ENCODE assay signal across 9 mouse cellular contexts in the genomic region with DNA sequence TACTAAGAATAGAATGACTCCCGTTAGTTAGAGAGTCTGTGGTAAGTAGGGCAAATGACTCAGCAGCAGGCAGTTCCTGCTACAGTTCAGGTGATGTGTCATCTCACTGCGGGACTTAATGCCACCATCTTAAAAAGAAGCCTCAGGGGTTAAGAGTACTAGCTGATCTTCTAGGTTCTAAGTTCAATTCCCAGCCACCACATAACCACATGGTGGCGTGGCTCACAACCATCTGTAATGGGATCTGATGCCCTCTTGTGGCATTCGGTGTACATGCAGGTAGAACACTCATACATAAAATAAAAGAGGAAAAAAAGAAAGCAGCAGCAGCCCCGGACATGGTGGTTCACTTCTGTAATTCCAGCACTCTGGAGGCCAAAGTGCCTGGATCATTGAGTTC. TPM values are rescaled to one million over a fixed set of nuclear protein-coding genes. Genes with fewer than 3 reads are reported as not detected.
A peak's percentile ranks its signal among the peaks of the same experiment; 100 is the strongest.
DNase-seq lines count a peak whose midpoint lies in the region; ATAC-seq and TF ChIP-seq lines count a peak whose summit lies in the region.
"Had no signal": no experiment of that assay in that cellular context is flagged by ENCODE, and none has a peak within 500 bp of the region (broad histone marks: within the 10 kb centered on the region; RNA-seq: fewer than 3 reads in every experiment).

No protein-coding gene starts in this region.

- no peak overlapping the region for H3K9ac ChIP-seq in midbrain, embryonic 11.5 days (ENCODE audit: low read length)
- H3K9ac ChIP-seq in midbrain, embryonic 13.5 days (replicated peaks) = no peak overlapping the region

- peak; percentile 40 to 77 for DNase-seq in adrenal gland, adult (ENCODE audit: inconsistent age in 2 of 2, low spot score in 1 of 2)
- no peak for DNase-seq in adrenal gland, postnatal 25 days
- DNase-seq in midbrain, embryonic 11.5 days (ENCODE audit: low spot score, missing footprints) = peak; percentile 92
- peak; percentile 43 for DNase-seq in cerebellum, adult 9-10 months
- DNase-seq in induced T-regulatory cell, adult 2 months (ENCODE audit: low read depth) = peak; percentile 90
- DNase-seq in lung, adult 18-20 months = peak; percentile 33 to 55

- H3K4me2 ChIP-seq in midbrain, embryonic 11.5 days = no peak overlapping the region
- H3K4me2 ChIP-seq in midbrain, embryonic 13.5 days (replicated peaks) = no peak overlapping the region

- peak; percentile 59; the same call in 1 of the 2 replicates for TF ChIP-seq CTCF in small intestine, adult 2 months (IDR thresholded peaks at IDR 0.05; ENCODE audit: extremely low read depth, insufficient read length, insufficient replicate concordance, low read depth, low read length)

- no peaks in the 10 kb centered on the region for H3K4me1 ChIP-seq in midbrain, embryonic 11.5 days (ENCODE audit: control insufficient read depth, insufficient read depth, low read length)
- no peaks in the 10 kb centered on the region for H3K4me1 ChIP-seq in midbrain, embryonic 13.5 days (replicated peaks)
- H3K4me1 ChIP-seq in small intestine, adult 2 months (ENCODE audit: control insufficient read depth, insufficient read depth, insufficient read length, low read length) = no peaks in the 10 kb centered on the region

- H3K27ac ChIP-seq in midbrain, embryonic 11.5 days (ENCODE audit: low read depth, low read length) = no peak overlapping the region
- no peak overlapping the region for H3K27ac ChIP-seq in midbrain, embryonic 13.5 days
- no peak overlapping the region for H3K27ac ChIP-seq in small intestine, adult 2 months (ENCODE audit: insufficient read depth, low read depth, low read length)

- peaks cover 23% of the 10 kb centered on the region for H3K36me3 ChIP-seq in midbrain, embryonic 11.5 days (ENCODE audit: control insufficient read depth, insufficient read depth, low read length)
- peaks cover 78% of the 10 kb centered on the region for H3K36me3 ChIP-seq in midbrain, embryonic 13.5 days
- peaks cover 66% of the 10 kb centered on the region for H3K36me3 ChIP-seq in small intestine, adult 2 months (ENCODE audit: control insufficient read depth, insufficient read depth, low read length)

- no peak for ATAC-seq in midbrain, embryonic 11.5 days (ENCODE audit: low FRiP score)
- ATAC-seq in midbrain, embryonic 13.5 days = no peak

- TF ChIP-seq POLR2A in small intestine, adult 2 months (IDR thresholded peaks at IDR 0.05; ENCODE audit: low read depth, low read length) = no peak

- H3K4me3 ChIP-seq in midbrain, embryonic 11.5 days (ENCODE audit: low read depth, low read length) = no peak overlapping the region
- no peak overlapping the region for H3K4me3 ChIP-seq in midbrain, embryonic 13.5 days (replicated peaks)
- no peak overlapping the region for H3K4me3 ChIP-seq in small intestine, adult 2 months (ENCODE audit: low read depth, low read length)

- no peaks in the 10 kb centered on the region for H3K9me3 ChIP-seq in midbrain, embryonic 11.5 days (ENCODE audit: control insufficient read depth, low read length)
- no peaks in the 10 kb centered on the region for H3K9me3 ChIP-seq in midbrain, embryonic 13.5 days

- WGBS in midbrain, embryonic 11.5 days = 40% methylated on average over 5 of the region's 5 CpGs
- WGBS in midbrain, embryonic 13.5 days = 35% methylated on average over 5 of the region's 5 CpGs
- 15% methylated on average over 5 of the region's 5 CpGs for WGBS in small intestine, adult 2 months

- H3K27me3 ChIP-seq in midbrain, embryonic 11.5 days (ENCODE audit: control insufficient read depth, insufficient read depth, low read length) = no peaks in the 10 kb centered on the region
- no peaks in the 10 kb centered on the region for H3K27me3 ChIP-seq in midbrain, embryonic 13.5 days
- H3K27me3 ChIP-seq in small intestine, adult 2 months (ENCODE audit: control insufficient read depth, insufficient read depth, low read length) = no peaks in the 10 kb centered on the region

RNA-seq across cellular contexts. Expression of gene Nbr1, which starts 10.4 kb away (rescaled TPM):
- 156 and 164 TPM in 2 replicates for total RNA-seq in adrenal gland, postnatal 25 days (2021)
- 91.0 and 93.8 TPM in 2 replicates for polyA plus RNA-seq in midbrain, embryonic 11.5 days (2014; fragmentation: Nextera tagmentation; extraction: Ambion mirVana)
- 113 and 116 TPM in 2 replicates for polyA plus RNA-seq in midbrain, embryonic 13.5 days (2015; fragmentation: Nextera tagmentation; extraction: Ambion mirVana)
- 47.4 and 116 TPM in 2 replicates for polyA plus RNA-seq in small intestine, adult 2 months (2012; rRNA removed)

RNA-seq across cellular contexts. Expression of gene Brca1, which starts 10.6 kb away (rescaled TPM):
- 3.5 and 3.9 TPM in 2 replicates for total RNA-seq in adrenal gland, postnatal 25 days (2021)
- 24.5 and 24.8 TPM in 2 replicates for polyA plus RNA-seq in midbrain, embryonic 11.5 days (2014; fragmentation: Nextera tagmentation; extraction: Ambion mirVana)
- polyA plus RNA-seq in midbrain, embryonic 13.5 days (2015; fragmentation: Nextera tagmentation; extraction: Ambion mirVana) = 4.7 and 5.3 TPM in 2 replicates
- 0.24 and 1.0 TPM in 2 replicates for polyA plus RNA-seq in small intestine, adult 2 months (2012; rRNA removed)

RNA-seq across cellular contexts. Expression of gene Tmem106a, which starts 19.7 kb away (rescaled TPM):
- 11.4 and 14.1 TPM in 2 replicates for total RNA-seq in adrenal gland, postnatal 25 days (2021)
- polyA plus RNA-seq in midbrain, embryonic 11.5 days (2014; fragmentation: Nextera tagmentation; extraction: Ambion mirVana) = 2.6 and 2.7 TPM in 2 replicates
- polyA plus RNA-seq in midbrain, embryonic 13.5 days (2015; fragmentation: Nextera tagmentation; extraction: Ambion mirVana) = 2.1 and 2.7 TPM in 2 replicates
- 57.2 and 171 TPM in 2 replicates for polyA plus RNA-seq in small intestine, adult 2 months (2012; rRNA removed)

RNA-seq across cellular contexts. Expression of gene Gm11634, which starts 36.7 kb away (rescaled TPM):
- not detected in 2 replicates for total RNA-seq in adrenal gland, postnatal 25 days (2021)
- not detected in 2 replicates for polyA plus RNA-seq in midbrain, embryonic 11.5 days (2014; fragmentation: Nextera tagmentation; extraction: Ambion mirVana)
- not detected in 2 replicates for polyA plus RNA-seq in midbrain, embryonic 13.5 days (2015; fragmentation: Nextera tagmentation; extraction: Ambion mirVana)
- not detected in 2 replicates for polyA plus RNA-seq in small intestine, adult 2 months (2012; rRNA removed)
- polyA plus RNA-seq: stomach, embryonic 16.5 days had no signal

Comparison
In these comparisons a context has a peak if more than half of its experiments do, and no peak if none do; other contexts are left out.
1. RNA of gene Tmem106a, which starts 19.7 kb away (polyA plus RNA-seq): 57.2 to 171 TPM in small intestine, adult 2 months; 2.6 to 2.7 TPM in midbrain, embryonic 11.5 days and 2.1 to 2.7 TPM in midbrain, embryonic 13.5 days; every median in the first group is over 10 times any median in the second.